Mouse (Mus musculus): ENCODE measurements around the gene 4930503B20Rik. TPM values are rescaled to one million over a fixed set of nuclear protein-coding genes. Genes with fewer than 3 reads are reported as not detected.

The 4930503B20Rik gene
- total and polyA plus RNA-seq, 2 experiments from 2014 or later: not detected

DNA sequence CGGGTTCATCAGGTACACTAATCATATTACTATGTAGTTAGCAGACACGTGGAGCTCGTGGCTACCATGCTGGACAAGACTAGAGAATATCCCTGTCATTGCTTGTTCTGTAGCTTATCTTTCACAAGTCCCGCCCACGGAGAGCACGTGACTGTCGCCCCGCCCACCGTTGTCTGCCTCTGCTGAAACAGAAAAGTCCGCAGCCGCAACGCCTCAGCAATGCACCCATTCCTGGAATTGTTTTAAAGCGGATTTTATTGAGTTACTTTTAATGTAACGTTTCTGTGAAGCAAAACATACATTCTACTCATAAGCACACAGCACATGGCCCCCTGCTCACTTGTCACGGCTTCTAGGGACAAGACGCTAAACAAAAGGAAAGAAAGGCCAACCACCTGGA is 28.5 kb upstream of the 4930503B20Rik start:
- H3K4me3 ChIP-seq (ENCODE audit: low read depth, low read length): no peak overlapping the region
- no peak overlapping the region for H3K4me2 ChIP-seq (ENCODE audit: low read depth, low read length)
- peaks cover under 1% of the 10 kb centered on the region; the same call in 1 of the 2 replicates for H3K4me1 ChIP-seq (ENCODE audit: control insufficient read depth, insufficient read depth)
- 89% methylated on average over 16 of the region's 16 CpGs for WGBS
- H3K9ac ChIP-seq (replicated peaks; ENCODE audit: low read depth, low read length): no peak overlapping the region
- H3K36me3 ChIP-seq (replicated peaks; ENCODE audit: control insufficient read depth, insufficient read depth, low read length): no peaks in the 10 kb centered on the region
- TF ChIP-seq CTCF (IDR thresholded peaks at IDR 0.05; ENCODE audit: low read depth) (no peak), EP300 (IDR thresholded peaks at IDR 0.05; ENCODE audit: low read depth) (no peak)
- no peak overlapping the region for H3K27ac ChIP-seq (ENCODE audit: low read depth)
- no peaks in the 10 kb centered on the region for H3K27me3 ChIP-seq (ENCODE audit: control insufficient read depth, insufficient read depth, low read length)
- no peaks in the 10 kb centered on the region for H3K9me3 ChIP-seq (replicated peaks; ENCODE audit: control insufficient read depth, low read length)
- no peak for DNase-seq (ENCODE audit: low spot score)
- ATAC-seq (ENCODE audit: insufficient read depth, low read depth): no peak

DNA sequence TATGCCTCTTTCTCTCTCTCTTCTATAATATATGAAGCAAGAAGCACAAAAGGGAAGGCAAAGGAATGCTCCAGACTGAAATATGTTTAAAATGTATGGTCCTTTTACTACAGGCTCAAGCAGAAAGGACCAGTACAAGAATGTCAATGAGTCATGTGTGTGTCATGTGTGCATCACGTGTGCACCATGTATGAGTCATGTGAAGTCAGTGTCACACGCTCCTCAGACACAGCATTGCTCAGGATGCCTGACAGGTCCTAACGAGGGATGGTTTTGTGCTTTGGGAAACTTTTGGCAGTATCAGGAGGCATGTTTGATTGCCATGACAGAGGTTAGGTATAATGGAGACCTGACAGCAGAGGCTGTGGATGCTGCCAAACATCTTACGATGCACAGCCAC is 25.1 kb upstream of the 4930503B20Rik start:
- Histone ChIP-seq H3K9me3 (replicated peaks; ENCODE audit: control insufficient read depth, low read length) (no peaks in the 10 kb centered on the region), H3K4me2 (ENCODE audit: low read depth, low read length) (no peak overlapping the region), H3K9ac (replicated peaks; ENCODE audit: low read depth, low read length) (no peak overlapping the region), H3K27ac (ENCODE audit: low read depth) (no peak overlapping the region), H3K4me3 (ENCODE audit: low read depth, low read length) (no peak overlapping the region), H3K27me3 (ENCODE audit: control insufficient read depth, insufficient read depth, low read length) (no peaks in the 10 kb centered on the region), H3K36me3 (replicated peaks; ENCODE audit: control insufficient read depth, insufficient read depth, low read length) (no peaks in the 10 kb centered on the region), H3K4me1 (ENCODE audit: control insufficient read depth, insufficient read depth) (no peaks in the 10 kb centered on the region)
- DNase-seq (ENCODE audit: low spot score): no peak
- WGBS: 85% methylated on average over 4 of the region's 4 CpGs
- TF ChIP-seq EP300 (IDR thresholded peaks at IDR 0.05; ENCODE audit: low read depth) (no peak), CTCF (IDR thresholded peaks at IDR 0.05; ENCODE audit: low read depth) (no peak)
- ATAC-seq (ENCODE audit: insufficient read depth, low read depth): no peak

DNA sequence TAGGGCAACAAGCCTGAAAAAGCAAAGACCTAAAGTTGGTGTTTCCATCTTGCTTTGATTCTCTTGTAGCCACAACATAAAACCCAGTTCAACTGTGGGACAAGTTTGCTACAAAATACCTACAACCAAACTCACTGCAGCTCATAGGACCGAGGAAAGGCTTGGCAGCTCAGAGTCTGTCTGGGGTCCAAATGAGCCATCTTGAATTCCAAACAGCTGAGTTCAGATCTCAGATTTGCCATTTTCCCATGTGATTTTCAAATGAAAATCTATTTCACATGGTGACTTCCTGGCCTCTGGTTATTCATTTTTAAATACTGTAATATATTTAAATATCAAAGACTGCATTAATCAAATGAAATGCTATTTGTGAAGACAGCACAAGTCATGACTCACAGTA is 24.0 kb upstream of the 4930503B20Rik start:
- no peak overlapping the region for H3K27ac ChIP-seq (ENCODE audit: low read depth)
- WGBS: 68% methylated on average over 1 of the region's 1 CpGs
- no peaks in the 10 kb centered on the region for H3K4me1 ChIP-seq (ENCODE audit: control insufficient read depth, insufficient read depth)
- H3K27me3 ChIP-seq (ENCODE audit: control insufficient read depth, insufficient read depth, low read length): no peaks in the 10 kb centered on the region
- DNase-seq (ENCODE audit: low spot score) (no peak), ATAC-seq (ENCODE audit: insufficient read depth, low read depth) (no peak)
- H3K36me3 ChIP-seq (replicated peaks; ENCODE audit: control insufficient read depth, insufficient read depth, low read length): no peaks in the 10 kb centered on the region
- no peaks in the 10 kb centered on the region for H3K9me3 ChIP-seq (replicated peaks; ENCODE audit: control insufficient read depth, low read length)
- H3K9ac ChIP-seq (replicated peaks; ENCODE audit: low read depth, low read length): no peak overlapping the region
- TF ChIP-seq EP300 (IDR thresholded peaks at IDR 0.05; ENCODE audit: low read depth): no peak
- no peak for TF ChIP-seq CTCF (IDR thresholded peaks at IDR 0.05; ENCODE audit: low read depth)
- H3K4me2 ChIP-seq (ENCODE audit: low read depth, low read length): no peak overlapping the region
- H3K4me3 ChIP-seq (ENCODE audit: low read depth, low read length): no peak overlapping the region

DNA sequence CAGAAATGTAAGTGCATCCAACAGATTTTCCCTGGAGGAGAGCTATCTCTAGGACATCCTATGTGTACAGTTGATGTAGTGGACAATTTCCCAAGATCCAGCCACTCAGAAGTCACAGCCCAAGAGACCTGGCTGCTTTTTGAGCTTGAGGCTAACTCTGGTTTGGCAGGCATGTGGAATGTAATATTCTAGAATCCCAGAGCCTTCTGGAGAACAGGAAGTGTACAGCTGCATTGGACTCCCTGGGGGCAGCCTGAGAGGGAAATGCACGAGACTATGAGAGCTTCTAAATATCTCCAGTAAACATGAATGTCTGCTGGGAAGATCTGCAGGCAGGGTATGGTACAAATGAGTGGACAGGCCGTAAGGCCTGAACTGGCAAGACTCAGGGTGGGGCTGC is 20.0 kb upstream of the 4930503B20Rik start:
- Histone ChIP-seq H3K4me2 (ENCODE audit: low read depth, low read length) (no peak overlapping the region), H3K4me3 (ENCODE audit: low read depth, low read length) (no peak overlapping the region), H3K9me3 (replicated peaks; ENCODE audit: control insufficient read depth, low read length) (no peaks in the 10 kb centered on the region), H3K9ac (replicated peaks; ENCODE audit: low read depth, low read length) (no peak overlapping the region), H3K4me1 (ENCODE audit: control insufficient read depth, insufficient read depth) (no peaks in the 10 kb centered on the region), H3K27ac (ENCODE audit: low read depth) (no peak overlapping the region), H3K36me3 (replicated peaks; ENCODE audit: control insufficient read depth, insufficient read depth, low read length) (no peaks in the 10 kb centered on the region), H3K27me3 (ENCODE audit: control insufficient read depth, insufficient read depth, low read length) (no peaks in the 10 kb centered on the region)
- TF ChIP-seq EP300 (IDR thresholded peaks at IDR 0.05; ENCODE audit: low read depth): no peak
- TF ChIP-seq CTCF (IDR thresholded peaks at IDR 0.05; ENCODE audit: low read depth): no peak
- 29% methylated on average over 2 of the region's 2 CpGs for WGBS
- DNase-seq (ENCODE audit: low spot score) (peak; percentile 32), ATAC-seq (ENCODE audit: insufficient read depth, low read depth) (peak; percentile 55; the same call in 1 of the 2 replicates)

DNA sequence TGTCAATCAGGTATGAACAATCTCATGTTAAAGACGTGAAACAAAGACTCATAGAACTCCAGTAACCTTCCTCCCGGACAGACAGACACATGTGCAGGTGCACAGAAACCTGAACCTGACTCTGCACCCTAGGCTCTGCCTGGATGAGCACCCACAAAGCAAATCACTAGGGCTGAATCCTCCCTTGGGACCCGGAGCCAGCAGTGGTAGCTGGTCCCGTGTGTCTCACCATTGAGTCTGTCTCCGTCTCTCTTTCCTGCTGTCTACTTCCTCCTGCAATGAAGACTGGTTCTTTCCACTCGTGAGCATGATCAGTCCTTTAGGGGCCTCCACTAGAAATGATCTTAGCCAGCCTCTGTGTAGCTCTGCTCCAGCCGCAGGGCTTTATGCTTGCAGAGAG is 10.8 kb upstream of the 4930503B20Rik start:
- Histone ChIP-seq H3K27me3 (ENCODE audit: control insufficient read depth, insufficient read depth, low read length) (no peaks in the 10 kb centered on the region), H3K4me1 (ENCODE audit: control insufficient read depth, insufficient read depth) (peaks cover 16% of the 10 kb centered on the region), H3K36me3 (replicated peaks; ENCODE audit: control insufficient read depth, insufficient read depth, low read length) (no peaks in the 10 kb centered on the region), H3K4me2 (ENCODE audit: low read depth, low read length) (no peak overlapping the region), H3K27ac (ENCODE audit: low read depth) (peak overlapping the region; percentile 47), H3K4me3 (ENCODE audit: low read depth, low read length) (no peak overlapping the region), H3K9me3 (replicated peaks; ENCODE audit: control insufficient read depth, low read length) (no peaks in the 10 kb centered on the region), H3K9ac (replicated peaks; ENCODE audit: low read depth, low read length) (no peak overlapping the region)
- ATAC-seq (ENCODE audit: insufficient read depth, low read depth) (no peak), DNase-seq (ENCODE audit: low spot score) (no peak)
- WGBS: 72% methylated on average over 7 of the region's 7 CpGs
- TF ChIP-seq CTCF (IDR thresholded peaks at IDR 0.05; ENCODE audit: low read depth): no peak
- TF ChIP-seq EP300 (IDR thresholded peaks at IDR 0.05; ENCODE audit: low read depth): no peak

DNA sequence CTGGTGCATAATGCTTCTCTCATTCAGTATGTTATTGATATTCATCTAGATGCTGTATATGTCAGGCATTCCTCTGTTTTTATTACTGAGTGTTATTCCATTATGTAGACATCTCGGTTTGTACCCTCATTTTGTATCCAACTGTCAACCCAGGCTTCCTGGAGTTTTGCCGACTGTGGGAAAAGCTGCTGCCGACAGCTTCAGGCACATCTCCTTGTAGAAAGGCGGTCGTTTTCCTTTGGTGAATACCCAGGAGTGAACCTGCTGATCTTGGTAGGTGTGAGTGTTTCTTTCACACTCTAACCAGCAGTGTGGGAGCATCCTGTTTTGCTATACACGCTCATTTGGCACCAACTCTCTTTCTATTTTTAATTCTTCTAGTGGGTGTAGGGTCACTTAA is 9.9 kb upstream of the 4930503B20Rik start:
- Histone ChIP-seq H3K4me2 (ENCODE audit: low read depth, low read length) (no peak overlapping the region), H3K9ac (replicated peaks; ENCODE audit: low read depth, low read length) (no peak overlapping the region), H3K4me3 (ENCODE audit: low read depth, low read length) (no peak overlapping the region), H3K9me3 (replicated peaks; ENCODE audit: control insufficient read depth, low read length) (no peaks in the 10 kb centered on the region), H3K36me3 (replicated peaks; ENCODE audit: control insufficient read depth, insufficient read depth, low read length) (no peaks in the 10 kb centered on the region), H3K4me1 (ENCODE audit: control insufficient read depth, insufficient read depth) (peaks cover 16% of the 10 kb centered on the region), H3K27me3 (ENCODE audit: control insufficient read depth, insufficient read depth, low read length) (no peaks in the 10 kb centered on the region), H3K27ac (ENCODE audit: low read depth) (peak overlapping the region; percentile 47; the same call in 1 of the 2 replicates)
- ATAC-seq (ENCODE audit: insufficient read depth, low read depth): no peak
- peak; percentile 34 for DNase-seq (ENCODE audit: low spot score)
- 23% methylated on average over 6 of the region's 6 CpGs for WGBS
- TF ChIP-seq EP300 (IDR thresholded peaks at IDR 0.05; ENCODE audit: low read depth) (no peak), CTCF (IDR thresholded peaks at IDR 0.05; ENCODE audit: low read depth) (no peak)

Data from heart, postnatal 0 days (tissue).